Mouse (Mus musculus): ENCODE measurements around the gene Bik. TPM values are rescaled to one million over a fixed set of nuclear protein-coding genes. Genes with fewer than 3 reads are reported as not detected.

Gene Bik
- 0.71 and 1.3 TPM in 2 replicates for polyA plus RNA-seq (2012; rRNA removed)

GRCm38 (mm10) chr15:83526424-83527091, at the start of gene Bik:
Bik (plus strand) TSS chr15:83526862.
- peak; percentile 62 for DNase-seq (ENCODE audit: low read depth)
- TF ChIP-seq CTCF (IDR thresholded peaks at IDR 0.05; ENCODE audit: borderline replicate concordance, extremely low read depth, insufficient read depth, insufficient read length) (no peak), POLR2A (IDR thresholded peaks at IDR 0.05; ENCODE audit: borderline replicate concordance, extremely low read depth, insufficient read depth, insufficient read length, poor library complexity, severe bottlenecking) (no peak)

GRCm38 (mm10) chr15:83478096-83478495, 48.6 kb upstream of the Bik start:
- TF ChIP-seq POLR2A (IDR thresholded peaks at IDR 0.05; ENCODE audit: borderline replicate concordance, extremely low read depth, insufficient read depth, insufficient read length, poor library complexity, severe bottlenecking), result no peak
- TF ChIP-seq CTCF (IDR thresholded peaks at IDR 0.05; ENCODE audit: borderline replicate concordance, extremely low read depth, insufficient read depth, insufficient read length), result no peak
- DNase-seq (ENCODE audit: low read depth), result no peak

GRCm38 (mm10) chr15:83479818-83480217, 46.8 kb upstream of the Bik start:
- DNase-seq (ENCODE audit: low read depth), result no peak
- TF ChIP-seq POLR2A (IDR thresholded peaks at IDR 0.05; ENCODE audit: borderline replicate concordance, extremely low read depth, insufficient read depth, insufficient read length, poor library complexity, severe bottlenecking) (no peak), CTCF (IDR thresholded peaks at IDR 0.05; ENCODE audit: borderline replicate concordance, extremely low read depth, insufficient read depth, insufficient read length) (no peak)

GRCm38 (mm10) chr15:83481236-83481780, 45.4 kb upstream of the Bik start:
- TF ChIP-seq POLR2A (IDR thresholded peaks at IDR 0.05; ENCODE audit: borderline replicate concordance, extremely low read depth, insufficient read depth, insufficient read length, poor library complexity, severe bottlenecking) (no peak), CTCF (IDR thresholded peaks at IDR 0.05; ENCODE audit: borderline replicate concordance, extremely low read depth, insufficient read depth, insufficient read length) (no peak)

GRCm38 (mm10) chr15:83482645-83483224, 43.9 kb upstream of the Bik start:
- DNase-seq (ENCODE audit: low read depth), result peak; percentile 19

More at GRCm38 (mm10) chr15:83481236-83481780, 45.4 kb upstream of the Bik start:
- no peak for DNase-seq (ENCODE audit: low read depth)

GRCm38 (mm10) chr15:83483482-83483881, 43.2 kb upstream of the Bik start:
- TF ChIP-seq CTCF (IDR thresholded peaks at IDR 0.05; ENCODE audit: borderline replicate concordance, extremely low read depth, insufficient read depth, insufficient read length) (peak; percentile 36; the same call in 1 of the 2 replicates), POLR2A (IDR thresholded peaks at IDR 0.05; ENCODE audit: borderline replicate concordance, extremely low read depth, insufficient read depth, insufficient read length, poor library complexity, severe bottlenecking) (no peak)
- DNase-seq (ENCODE audit: low read depth), result peak; percentile 16

More at GRCm38 (mm10) chr15:83482645-83483224, 43.9 kb upstream of the Bik start:
- TF ChIP-seq POLR2A (IDR thresholded peaks at IDR 0.05; ENCODE audit: borderline replicate concordance, extremely low read depth, insufficient read depth, insufficient read length, poor library complexity, severe bottlenecking) (no peak), CTCF (IDR thresholded peaks at IDR 0.05; ENCODE audit: borderline replicate concordance, extremely low read depth, insufficient read depth, insufficient read length) (no peak)

GRCm38 (mm10) chr15:83484311-83484710, 42.4 kb upstream of the Bik start:
- no peak for TF ChIP-seq CTCF (IDR thresholded peaks at IDR 0.05; ENCODE audit: borderline replicate concordance, extremely low read depth, insufficient read depth, insufficient read length)
- no peak for TF ChIP-seq POLR2A (IDR thresholded peaks at IDR 0.05; ENCODE audit: borderline replicate concordance, extremely low read depth, insufficient read depth, insufficient read length, poor library complexity, severe bottlenecking)
- no peak for DNase-seq (ENCODE audit: low read depth)

GRCm38 (mm10) chr15:83487477-83488115, 39.1 kb upstream of the Bik start:
- no peak for DNase-seq (ENCODE audit: low read depth)

GRCm38 (mm10) chr15:83489471-83489870, 37.2 kb upstream of the Bik start:
- TF ChIP-seq CTCF (IDR thresholded peaks at IDR 0.05; ENCODE audit: borderline replicate concordance, extremely low read depth, insufficient read depth, insufficient read length), result no peak
- TF ChIP-seq POLR2A (IDR thresholded peaks at IDR 0.05; ENCODE audit: borderline replicate concordance, extremely low read depth, insufficient read depth, insufficient read length, poor library complexity, severe bottlenecking), result no peak
- DNase-seq (ENCODE audit: low read depth), result peak; percentile 8

More at GRCm38 (mm10) chr15:83487477-83488115, 39.1 kb upstream of the Bik start:
- TF ChIP-seq CTCF (IDR thresholded peaks at IDR 0.05; ENCODE audit: borderline replicate concordance, extremely low read depth, insufficient read depth, insufficient read length) (no peak), POLR2A (IDR thresholded peaks at IDR 0.05; ENCODE audit: borderline replicate concordance, extremely low read depth, insufficient read depth, insufficient read length, poor library complexity, severe bottlenecking) (no peak)

- no peak for DNase-seq (ENCODE audit: low read depth)
- TF ChIP-seq CTCF (IDR thresholded peaks at IDR 0.05; ENCODE audit: borderline replicate concordance, extremely low read depth, insufficient read depth, insufficient read length) (no peak), POLR2A (IDR thresholded peaks at IDR 0.05; ENCODE audit: borderline replicate concordance, extremely low read depth, insufficient read depth, insufficient read length, poor library complexity, severe bottlenecking) (no peak)
These were observed 34.8 kb upstream of the Bik start for GRCm38 (mm10) chr15:83491891-83492290.

Measured in brain, embryonic 14.5 days (tissue).